Mouse (Mus musculus) left cerebral cortex, postnatal 25 days (tissue): ENCODE measurements around the gene Ptpn18. TPM values are rescaled to one million over a fixed set of nuclear protein-coding genes. Genes with fewer than 3 reads are reported as not detected.

Experiments used
- DNase-seq, 2 experiments: peaks; one replicate each; pipeline ENCODE4 v3.0.0; 2022; ENCODE audit warnings: low spot score in 2 of 2, mixed read lengths in 1 of 2
- intact Hi-C: fragments of 180-260 bp; cut with DNase I; formaldehyde crosslinking; loops from one replicate; pipeline ENCODE4 v1.15.1; 2025
- total RNA-seq, 2 experiments: library from RNA; stranded (reverse); gene quantifications; 2 replicates each; pipeline ENCODE4 v1.2.3; 2021

The Ptpn18 gene
- total RNA-seq, 2 experiments from 2014 or later = 1.5 to 6.4 TPM

- intact Hi-C loops = loop anchor here (2.0 kb wide), 1 partner anchor 143 kb away; no protein-coding TSS in a partner anchor
Observed at GRCm38 (mm10) chr1:34460061-34460441, 489 bp downstream of the Ptpn18 start.

DNA sequence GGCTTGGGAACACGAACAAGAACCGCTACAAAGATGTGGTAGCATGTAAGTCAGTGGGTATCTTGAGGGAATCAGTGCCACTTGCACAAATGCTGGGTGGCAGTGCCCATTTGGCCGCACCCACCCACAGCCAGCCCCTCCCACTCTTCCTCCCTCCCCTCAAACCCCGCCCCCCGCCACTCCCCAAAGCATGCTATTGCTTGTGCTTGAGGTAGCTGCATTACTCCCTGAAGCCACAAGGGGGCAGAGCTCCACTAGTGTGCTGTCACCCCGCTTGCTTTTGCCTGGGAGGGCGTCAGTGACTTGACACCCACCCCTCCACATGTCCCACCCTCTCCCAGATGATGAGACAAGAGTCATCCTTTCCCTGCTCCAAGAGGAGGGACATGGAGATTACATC is 3.2 kb downstream of the Ptpn18 start:
- intact Hi-C loops = no loop called here
- DNase-seq = peak; percentile 47 to 58

More at GRCm38 (mm10) chr1:34460061-34460441, 489 bp downstream of the Ptpn18 start:
- DNase-seq = no peak

DNA sequence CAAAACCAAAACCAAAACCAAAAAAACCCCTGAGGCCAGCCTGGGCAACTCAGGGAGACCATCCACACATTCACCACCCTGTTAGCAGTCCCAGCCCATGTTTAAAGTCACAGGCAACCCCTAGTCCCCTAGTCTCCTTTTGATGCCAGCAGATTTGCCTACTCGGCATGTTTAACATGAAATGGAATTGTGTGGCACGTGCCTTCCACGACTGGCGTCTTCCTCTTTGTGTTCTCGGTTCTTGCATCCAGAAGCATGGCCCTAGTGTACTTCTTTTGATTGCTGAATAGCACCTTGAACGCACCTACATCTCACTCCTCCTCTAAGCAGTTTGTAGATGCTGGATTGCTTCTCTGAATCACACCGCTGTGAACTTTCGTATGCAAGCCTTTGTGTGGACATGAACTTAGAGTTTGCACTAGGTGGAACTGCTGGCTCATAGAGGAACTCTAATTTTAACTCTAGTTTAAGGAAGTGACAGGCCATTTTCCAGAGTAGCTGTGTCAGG is 4.8 kb downstream of the Ptpn18 start:
- no peak for DNase-seq
- intact Hi-C loops = no loop called here

GRCm38 (mm10) chr1:34465445-34465844 is 5.9 kb downstream of the Ptpn18 start:
- DNase-seq = no peak
- intact Hi-C loops = no loop called here

GRCm38 (mm10) chr1:34468051-34468450 is 8.5 kb downstream of the Ptpn18 start:
- no peak for DNase-seq
- intact Hi-C loops = no loop called here

DNA sequence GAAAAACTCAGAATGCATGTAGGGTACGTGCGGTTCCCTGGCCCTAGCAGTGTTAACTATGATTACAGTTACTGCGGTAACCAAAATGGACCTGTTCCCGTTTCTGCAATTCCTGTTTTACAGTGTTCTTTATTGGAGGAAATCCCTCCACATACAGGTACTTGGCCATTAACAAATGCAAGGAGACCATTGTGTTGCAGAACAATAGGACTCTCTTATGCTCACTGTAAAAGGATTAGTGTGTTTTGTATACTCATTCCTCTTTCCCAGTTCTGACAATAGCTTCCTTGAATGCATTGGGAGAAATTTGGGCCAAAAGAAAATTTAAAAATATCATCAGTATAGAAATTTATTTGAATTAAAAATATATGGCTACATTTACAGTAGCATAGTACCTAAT is 8.9 kb downstream of the Ptpn18 start:
- intact Hi-C loops = no loop called here
- DNase-seq = no peak

- intact Hi-C loops = no loop called here
Observed at GRCm38 (mm10) chr1:34469801-34470200, 10.2 kb downstream of the Ptpn18 start.

GRCm38 (mm10) chr1:34472427-34473300 is 13.1 kb downstream of the Ptpn18 start:
- intact Hi-C loops = no loop called here
- no peak for DNase-seq

More at GRCm38 (mm10) chr1:34469801-34470200, 10.2 kb downstream of the Ptpn18 start:
- no peak for DNase-seq

- intact Hi-C loops = no loop called here
- DNase-seq = no peak
Observed at GRCm38 (mm10) chr1:34478891-34479655, 19.5 kb downstream of the Ptpn18 start.

GRCm38 (mm10) chr1:34480801-34481200 is 21.2 kb downstream of the Ptpn18 start:
- intact Hi-C loops = no loop called here
- no peak for DNase-seq

DNA sequence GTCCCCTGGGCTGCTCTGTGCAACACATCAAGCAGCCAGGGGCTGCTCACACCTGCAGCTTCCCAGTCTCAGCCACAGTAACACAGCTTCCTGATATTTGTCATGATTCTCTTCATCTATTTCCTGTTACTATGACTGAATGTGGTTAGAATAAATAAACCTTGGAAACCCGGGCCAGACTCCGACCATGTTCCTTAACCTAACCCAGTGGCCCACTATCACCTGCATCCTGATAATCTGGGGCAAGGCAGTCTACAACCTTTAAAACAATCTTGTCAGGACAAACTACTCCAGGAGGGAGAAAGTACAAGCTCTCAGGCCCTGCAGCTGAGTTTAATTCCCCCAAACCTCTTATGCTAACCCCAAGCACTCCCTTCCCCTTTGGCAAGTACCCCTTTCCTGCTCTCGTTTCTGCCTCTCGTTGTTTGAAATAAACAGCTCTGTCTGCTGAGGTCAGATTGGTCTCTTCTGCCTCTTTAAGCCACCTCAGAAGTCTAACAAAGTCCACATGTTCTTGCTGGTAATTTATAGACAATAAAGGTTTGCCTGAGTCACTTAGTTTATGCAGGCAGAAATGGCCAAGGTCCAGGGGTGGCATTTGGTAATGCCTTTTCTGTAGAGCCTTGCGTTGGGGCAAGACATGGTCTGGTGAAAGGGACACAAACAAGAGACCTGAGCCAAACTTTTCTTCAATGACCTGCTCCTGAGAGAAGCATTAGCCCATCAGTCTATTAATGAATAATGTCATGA is 22.5 kb downstream of the Ptpn18 start:
- DNase-seq = no peak
- intact Hi-C loops = no loop called here

DNA sequence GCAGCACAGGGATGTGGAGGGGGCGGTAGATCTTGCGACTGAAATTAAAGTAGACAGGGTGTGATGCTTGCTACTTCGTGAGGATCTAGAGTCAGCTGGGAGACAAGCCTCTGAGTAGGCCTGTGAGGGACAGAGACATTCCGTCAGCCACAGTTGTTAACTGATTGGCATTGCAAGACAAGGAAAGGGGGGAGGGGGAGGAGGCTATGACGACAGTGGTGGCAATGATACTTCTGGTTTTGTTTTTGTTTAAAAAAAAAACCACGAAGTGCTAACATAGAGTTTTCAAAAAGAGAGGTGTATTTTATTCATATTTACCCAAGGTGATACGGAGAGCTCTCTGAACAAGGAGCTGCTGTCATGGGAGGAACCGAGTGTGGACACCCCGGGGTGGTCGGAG is 24.9 kb downstream of the Ptpn18 start:
- DNase-seq = no peak
- intact Hi-C loops = no loop called here

DNA sequence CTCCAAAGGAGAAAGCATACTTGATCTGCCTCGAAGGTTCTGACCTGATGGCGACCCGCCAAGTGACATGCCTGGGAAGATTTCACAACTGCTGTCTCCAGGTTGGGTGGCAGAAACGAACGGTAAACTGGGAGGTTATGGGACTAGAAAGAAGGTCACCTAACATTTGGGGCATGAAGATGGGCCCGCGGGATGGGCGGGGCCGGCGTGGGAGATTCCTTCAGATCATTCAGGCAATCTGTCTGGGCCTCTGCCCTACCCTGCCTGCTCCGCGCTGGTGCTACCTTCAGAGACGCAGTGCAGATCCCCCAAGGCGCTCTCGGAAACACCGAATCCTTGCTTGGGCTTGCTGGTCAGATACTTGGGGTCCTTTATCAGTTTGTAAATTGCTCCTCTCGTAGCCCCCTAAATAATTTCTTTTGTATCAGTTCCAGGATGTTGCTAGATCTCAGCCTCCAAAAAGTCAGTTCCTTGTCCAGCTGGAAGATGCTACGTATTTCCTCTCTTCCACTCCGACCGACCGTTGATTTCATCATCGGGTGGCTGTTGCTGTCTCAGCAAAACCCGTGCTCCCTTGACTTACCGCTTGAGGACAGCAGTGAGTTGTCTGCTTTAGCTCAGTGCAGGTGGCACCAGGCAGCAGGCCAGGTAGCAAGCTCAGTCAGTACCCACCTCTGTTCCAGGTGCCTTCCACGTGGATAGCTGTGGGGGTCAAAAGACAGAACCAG is 26.1 kb downstream of the Ptpn18 start:
- peak; percentile 63 to 72 for DNase-seq
- intact Hi-C loops = loop anchor here (5.0 kb wide), 1 partner anchor 117 kb away; no protein-coding TSS in a partner anchor

- DNase-seq = no peak
- intact Hi-C loops = loop anchor here (5.0 kb wide), 1 partner anchor 115 kb away; no protein-coding TSS in a partner anchor
Observed at GRCm38 (mm10) chr1:34487383-34487782, 27.8 kb downstream of the Ptpn18 start.

- DNase-seq = no peak
- intact Hi-C loops = loop anchor here (5.0 kb wide), 1 partner anchor 112 kb away; no protein-coding TSS in a partner anchor
Observed at GRCm38 (mm10) chr1:34489852-34490541, 30.4 kb downstream of the Ptpn18 start.

GRCm38 (mm10) chr1:34491480-34491879 is 31.9 kb downstream of the Ptpn18 start:
- intact Hi-C loops = no loop called here

GRCm38 (mm10) chr1:34502991-34503390 is 43.4 kb downstream of the Ptpn18 start:
- DNase-seq = no peak
- intact Hi-C loops = no loop called here

More at GRCm38 (mm10) chr1:34491480-34491879, 31.9 kb downstream of the Ptpn18 start:
- DNase-seq = no peak

DNA sequence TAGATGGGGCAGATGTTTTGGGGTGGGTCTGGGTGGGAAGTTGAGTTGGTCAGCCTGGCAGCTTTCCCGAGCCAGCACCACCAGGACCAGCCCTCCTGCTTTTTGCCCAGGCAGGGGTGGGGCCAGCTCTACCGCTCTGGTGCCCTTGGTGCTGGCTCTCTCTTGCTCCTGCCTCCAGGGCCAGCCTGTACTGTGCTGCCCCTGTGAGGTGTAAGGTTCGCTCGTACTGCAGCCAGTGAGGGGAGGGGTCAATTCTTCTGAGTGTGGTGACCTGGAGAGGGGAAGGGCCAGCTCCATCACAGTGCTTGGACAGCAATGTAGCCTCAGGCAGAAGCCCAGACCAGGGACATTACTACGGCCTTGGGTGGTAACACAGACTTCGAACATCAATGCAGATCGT is 45.7 kb downstream of the Ptpn18 start:
- intact Hi-C loops = no loop called here
- no peak for DNase-seq
